Mouse (Mus musculus) MEL (cell line): ENCODE results near the gene Polr3a.

ENCODE experiments used
- CHD1 ChIP-seq: IDR thresholded peaks from 2 replicates; pipeline ENCODE4 v1.6.1; 2012; ENCODE audit warnings: low read depth, mild to moderate bottlenecking, inconsistent platforms, low read length, improper control_type of control experiment
- CTCF ChIP-seq, 3 experiments: IDR thresholded peaks in 2 of 3; conservative IDR thresholded peaks in 1 of 3; 2 replicates each; pipeline ENCODE4 v1.5.1; 2011 to 2012; ENCODE audit warnings: low read length in 3 of 3, low read depth in 2 of 3, mild to moderate bottlenecking in 2 of 3, improper control_type of control experiment in 1 of 3, inconsistent platforms in 1 of 3, mixed read lengths in 1 of 3, moderate library complexity in 1 of 3; ENCODE audit not compliant: control insufficient read depth in 1 of 3, insufficient read depth in 1 of 3, poor library complexity in 1 of 3, severe bottlenecking in 1 of 3
- ELF1 ChIP-seq: IDR thresholded peaks from 2 replicates; pipeline ENCODE4 v1.6.1; 2014; ENCODE audit warnings: low read depth, mild to moderate bottlenecking, inconsistent platforms, low read length, improper control_type of control experiment, moderate library complexity
- EP300 ChIP-seq, 2 experiments: IDR thresholded peaks; 2 replicates each; pipeline ENCODE4 v1.6.1; 2011; ENCODE audit warnings: improper control_type of control experiment in 2 of 2, low read length in 2 of 2, low read depth in 1 of 2, mild to moderate bottlenecking in 1 of 2
- GABPA ChIP-seq: IDR thresholded peaks from 2 replicates; pipeline ENCODE4 v1.6.1; 2012; ENCODE audit warnings: low read depth, mild to moderate bottlenecking, inconsistent platforms, low read length, improper control_type of control experiment, moderate library complexity
- MAFK ChIP-seq: IDR thresholded peaks from 2 replicates; pipeline ENCODE4 v1.6.1; 2011; ENCODE audit warnings: low read depth, mild to moderate bottlenecking, low read length, improper control_type of control experiment, borderline replicate concordance
- POLR2A ChIP-seq, 2 experiments: IDR thresholded peaks; 2 replicates each; pipeline ENCODE4 v1.6.1; 2011 to 2012; ENCODE audit warnings: low read length in 2 of 2, mild to moderate bottlenecking in 2 of 2, control low read depth in 1 of 2, improper control_type of control experiment in 1 of 2, low read depth in 1 of 2, moderate library complexity in 1 of 2; ENCODE audit not compliant: control insufficient read depth in 1 of 2, insufficient read depth in 1 of 2, poor library complexity in 1 of 2
- TBP ChIP-seq: IDR thresholded peaks from 2 replicates; pipeline ENCODE4 v1.8.0; 2011; ENCODE audit warnings: low read depth, low read length, improper control_type of control experiment
- TCF12 ChIP-seq: IDR thresholded peaks from 2 replicates; pipeline ENCODE4 v1.6.1; 2014; ENCODE audit warnings: low read depth, mild to moderate bottlenecking, inconsistent platforms, low read length, improper control_type of control experiment, moderate library complexity
- USF1 ChIP-seq: IDR thresholded peaks from 2 replicates; pipeline ENCODE4 v1.6.1; 2014; ENCODE audit warnings: low read depth, mild to moderate bottlenecking, inconsistent platforms, low read length, improper control_type of control experiment, moderate library complexity
- ZC3H11A ChIP-seq: IDR thresholded peaks from 2 replicates; pipeline ENCODE4 v1.6.1; 2012; ENCODE audit warnings: low read depth, mild to moderate bottlenecking, inconsistent platforms, low read length, improper control_type of control experiment
- ZMIZ1 ChIP-seq: IDR thresholded peaks from 2 replicates; pipeline ENCODE4 v1.6.1; 2012; ENCODE audit warnings: low read depth, mild to moderate bottlenecking, inconsistent platforms, low read length, improper control_type of control experiment, moderate library complexity

GRCm38 (mm10) chr14:24534865-24535545 lies 48.1 kb upstream of the Polr3a start:
- no peak for TF ChIP-seq ELF1
- TF ChIP-seq ZC3H11A: no peak
- no peak for TF ChIP-seq POLR2A (IDR thresholded peaks at IDR 0.05; ENCODE audit: control insufficient read depth in 1 of 2, insufficient read depth in 1 of 2, low read depth in 1 of 2, low read length in 2 of 2, poor library complexity in 1 of 2)
- no peak for TF ChIP-seq CTCF (IDR thresholded peaks at IDR 0.05 in 2 of 3, conservative IDR thresholded peaks at IDR 0.05 in 1 of 3; ENCODE audit: control insufficient read depth in 1 of 3, insufficient read depth in 1 of 3, low read depth in 2 of 3, low read length in 3 of 3, poor library complexity in 1 of 3, severe bottlenecking in 1 of 3)
- TF ChIP-seq TCF12: no peak
- TF ChIP-seq MAFK: no peak
- TF ChIP-seq TBP: no peak
- no peak for TF ChIP-seq USF1
- TF ChIP-seq CHD1: no peak
- TF ChIP-seq EP300 (IDR thresholded peaks at IDR 0.05; ENCODE audit: low read depth in 1 of 2, low read length in 2 of 2): no peak
- no peak for TF ChIP-seq ZMIZ1
- no peak for TF ChIP-seq GABPA
